Mouse (Mus musculus): ENCODE measurements at regions not wholly inside any gene's neighbourhood (a gene's known extent, or its start where the extent isn't known, plus 50 kb on each side); places are given as distances from the start of the nearest gene placed in this dataset.

DNA sequence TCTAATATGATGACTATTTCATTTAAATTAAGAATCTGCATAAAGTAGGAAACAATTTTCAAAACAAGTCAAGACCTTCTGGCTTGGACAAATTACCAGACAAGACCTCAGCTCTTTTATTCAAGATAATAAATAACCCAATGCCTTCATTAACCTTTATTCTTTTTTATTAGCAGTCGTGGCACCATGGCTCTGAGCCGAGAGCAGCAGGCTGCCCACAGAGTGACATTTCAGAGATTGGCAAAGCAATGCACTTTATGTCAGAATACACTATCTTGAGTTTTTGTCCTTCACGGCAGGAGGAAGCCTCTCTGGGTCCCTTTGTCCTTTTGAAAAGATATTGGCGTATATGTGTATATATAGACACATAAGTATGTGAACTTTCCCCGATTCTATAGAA lies 1297.9 kb downstream of the Tbl1xr1 start:
- TF ChIP-seq CTCF (IDR thresholded peaks at IDR 0.05) (no peak), EP300 (IDR thresholded peaks at IDR 0.05) (no peak)

All from lung, postnatal 0 days (tissue).